Mouse (Mus musculus) cerebellum, postnatal 10 days (tissue): ENCODE measurements around the gene Gm15097.
"Not testable (repeated sequence)": the region's sequence is repeated elsewhere in the genome, so short reads cannot be mapped to it uniquely, and the experiment has no call there.

Experiments
- DNase-seq, 2 experiments: peaks; one replicate each; pipeline ENCODE4 v3.0.0; 2021; ENCODE audit warnings: mixed read lengths in 2 of 2

The Gm15097 gene

GRCm38 (mm10) chrX:149784173-149784572, at the start of gene Gm15097:
Gm15097 (plus strand) TSS chrX:149784473.
- not testable (repeated sequence) for DNase-seq

GRCm38 (mm10) chrX:149762853-149763252, 21.4 kb upstream of the Gm15097 start:
- DNase-seq: peak; percentile 19 to 54

- not testable (repeated sequence) for DNase-seq
These were observed 26.9 kb downstream of the Gm15097 start for GRCm38 (mm10) chrX:149811178-149811577.
